Mouse (Mus musculus): ENCODE measurements around the gene Fam227a.

- no peak for TF ChIP-seq ZNF384 (IDR thresholded peaks at IDR 0.05; ENCODE audit: low read depth, low read length)
- TF ChIP-seq POLR2A (IDR thresholded peaks at IDR 0.05; ENCODE audit: control insufficient read depth in 1 of 2, insufficient read depth in 1 of 2, low read depth in 1 of 2, low read length in 2 of 2, poor library complexity in 1 of 2) = no peak
- no peak for TF ChIP-seq MEF2A (IDR thresholded peaks at IDR 0.05; ENCODE audit: extremely low read depth, insufficient replicate concordance, low read depth, low read length, poor library complexity, severe bottlenecking)
- no peak for TF ChIP-seq ZC3H11A (IDR thresholded peaks at IDR 0.05; ENCODE audit: low read depth, low read length)
Observed at GRCm38 (mm10) chr15:79669195-79669594, 10.4 kb upstream of the Fam227a start.

All from MEL (cell line).